In genomic region chr5:121389106-121389505, GRCm38 (mm10) we compare ENCODE assay signal across 16 mouse cellular contexts. TPM values are rescaled to one million over a fixed set of nuclear protein-coding genes. Genes with fewer than 3 reads are reported as not detected.
DNase-seq lines count a peak whose midpoint lies in the region; ATAC-seq lines count a peak whose summit lies in the region.
"Had no signal": no experiment of that assay in that cellular context is flagged by ENCODE, and none has a peak within 500 bp of the region (broad histone marks: within the 10 kb centered on the region; RNA-seq: fewer than 3 reads in every experiment).

No protein-coding gene starts in this region.

- H3K36me3 ChIP-seq in hindbrain, embryonic 13.5 days, result no peaks in the 10 kb centered on the region
- no peaks in the 10 kb centered on the region for H3K36me3 ChIP-seq in hindbrain, embryonic 16.5 days (ENCODE audit: control insufficient read depth, insufficient read depth, low read length)
- no peaks in the 10 kb centered on the region for H3K36me3 ChIP-seq in midbrain, embryonic 13.5 days
- no peaks in the 10 kb centered on the region for H3K36me3 ChIP-seq in midbrain, embryonic 16.5 days (ENCODE audit: control insufficient read depth, insufficient read depth, low read length)
- H3K36me3 ChIP-seq in macrophage (ENCODE audit: inconsistent target), result no peaks in the 10 kb centered on the region
- H3K36me3 ChIP-seq: G1E; heart, embryonic 13.5 days had no signal

- peak; percentile 24 to 43 for DNase-seq in cerebellum, postnatal 10 days
- DNase-seq in cerebellum, adult 11 months, result no peak
- DNase-seq in kidney, postnatal 36 days, result no peak
- DNase-seq: B cell, adult 2 months; cerebellum, adult 9-10 months; kidney, postnatal 4 days; liver; thymus, adult 2 months had no signal

- peaks cover 14% of the 10 kb centered on the region for H3K4me1 ChIP-seq in hindbrain, embryonic 13.5 days (replicated peaks)
- peaks cover 4% of the 10 kb centered on the region for H3K4me1 ChIP-seq in hindbrain, embryonic 16.5 days (ENCODE audit: control insufficient read depth, insufficient read depth, low read depth, low read length)
- H3K4me1 ChIP-seq in midbrain, embryonic 13.5 days (replicated peaks), result peaks cover 14% of the 10 kb centered on the region
- H3K4me1 ChIP-seq in midbrain, embryonic 16.5 days (ENCODE audit: control insufficient read depth, insufficient read depth, low read length), result peaks cover 8% of the 10 kb centered on the region

- H3K79me2 ChIP-seq in macrophage (ENCODE audit: inconsistent target), result peaks cover 10% of the 10 kb centered on the region

- no peak overlapping the region for H3K4me3 ChIP-seq in hindbrain, embryonic 13.5 days
- no peak overlapping the region for H3K4me3 ChIP-seq in hindbrain, embryonic 16.5 days (ENCODE audit: low read length)
- H3K4me3 ChIP-seq in midbrain, embryonic 13.5 days (replicated peaks), result no peak overlapping the region
- H3K4me3 ChIP-seq in midbrain, embryonic 16.5 days (ENCODE audit: low read depth, low read length), result no peak overlapping the region
- H3K4me3 ChIP-seq in macrophage (ENCODE audit: inconsistent target), result no peak overlapping the region
- H3K4me3 ChIP-seq: heart, embryonic 13.5 days had no signal

- H3K27ac ChIP-seq in hindbrain, embryonic 13.5 days, result no peak overlapping the region
- H3K27ac ChIP-seq in hindbrain, embryonic 16.5 days (ENCODE audit: low read depth, low read length), result no peak overlapping the region
- H3K27ac ChIP-seq in midbrain, embryonic 13.5 days, result peak overlapping the region; percentile 36; the same call in 1 of the 2 replicates
- H3K27ac ChIP-seq in midbrain, embryonic 16.5 days (ENCODE audit: low read length), result no peak overlapping the region
- peak overlapping the region; percentile 46 for H3K27ac ChIP-seq in macrophage
- H3K27ac ChIP-seq: heart, embryonic 13.5 days had no signal

- H3K9ac ChIP-seq in hindbrain, embryonic 13.5 days, result peak overlapping the region; percentile 35; the same call in 1 of the 2 replicates
- H3K9ac ChIP-seq in hindbrain, embryonic 16.5 days (ENCODE audit: low read depth, low read length), result no peak overlapping the region
- H3K9ac ChIP-seq in midbrain, embryonic 13.5 days (replicated peaks), result no peak overlapping the region
- no peak overlapping the region for H3K9ac ChIP-seq in midbrain, embryonic 16.5 days (ENCODE audit: low read depth, low read length)
- H3K9ac ChIP-seq: heart, embryonic 13.5 days had no signal

- 43% methylated on average over 7 of the region's 7 CpGs for WGBS in hindbrain, embryonic 13.5 days
- 46% methylated on average over 7 of the region's 7 CpGs for WGBS in hindbrain, embryonic 16.5 days
- WGBS in midbrain, embryonic 13.5 days, result 49% methylated on average over 7 of the region's 7 CpGs
- WGBS in midbrain, embryonic 16.5 days, result 35% methylated on average over 7 of the region's 7 CpGs
- 51% methylated on average over 7 of the region's 7 CpGs for WGBS in macrophage (ENCODE audit: missing documents)

- H3K27me3 ChIP-seq in hindbrain, embryonic 13.5 days, result no peaks in the 10 kb centered on the region
- no peaks in the 10 kb centered on the region for H3K27me3 ChIP-seq in hindbrain, embryonic 16.5 days (replicated peaks; ENCODE audit: control insufficient read depth, insufficient read depth, low read length)
- peaks cover 5% of the 10 kb centered on the region; the same call in 1 of the 2 replicates for H3K27me3 ChIP-seq in midbrain, embryonic 13.5 days
- no peaks in the 10 kb centered on the region for H3K27me3 ChIP-seq in midbrain, embryonic 16.5 days (ENCODE audit: control insufficient read depth, insufficient read depth, low read depth, low read length)
- H3K27me3 ChIP-seq: heart, embryonic 13.5 days had no signal

- no peak for ATAC-seq in hindbrain, embryonic 13.5 days (ENCODE audit: low FRiP score)
- no peak for ATAC-seq in hindbrain, embryonic 16.5 days
- no peak for ATAC-seq in midbrain, embryonic 13.5 days
- no peak for ATAC-seq in midbrain, embryonic 16.5 days
- ATAC-seq: intestine, embryonic 16.5 days had no signal

- H3K9me3 ChIP-seq in hindbrain, embryonic 13.5 days, result no peaks in the 10 kb centered on the region
- no peaks in the 10 kb centered on the region for H3K9me3 ChIP-seq in hindbrain, embryonic 16.5 days (ENCODE audit: control insufficient read depth, low read length)
- H3K9me3 ChIP-seq in midbrain, embryonic 13.5 days, result no peaks in the 10 kb centered on the region
- H3K9me3 ChIP-seq in midbrain, embryonic 16.5 days (replicated peaks; ENCODE audit: control insufficient read depth, low read length, poor library complexity, severe bottlenecking), result no peaks in the 10 kb centered on the region
- H3K9me3 ChIP-seq: G1E; heart, embryonic 13.5 days had no signal

- no peak overlapping the region for H3K4me2 ChIP-seq in hindbrain, embryonic 13.5 days
- no peak overlapping the region for H3K4me2 ChIP-seq in hindbrain, embryonic 16.5 days (ENCODE audit: low read length)
- no peak overlapping the region for H3K4me2 ChIP-seq in midbrain, embryonic 13.5 days (replicated peaks)
- H3K4me2 ChIP-seq in midbrain, embryonic 16.5 days (ENCODE audit: low read length), result no peak overlapping the region
- H3K4me2 ChIP-seq: heart, embryonic 13.5 days had no signal

RNA-seq across cellular contexts. Expression of gene Trafd1, which starts 3.7 kb away (rescaled TPM):
- polyA plus RNA-seq in hindbrain, embryonic 13.5 days (2015; fragmentation: Nextera tagmentation; extraction: Ambion mirVana), result 139 and 145 TPM in 2 replicates
- 112 and 124 TPM in 2 replicates for polyA plus RNA-seq in hindbrain, embryonic 16.5 days (2015; fragmentation: Nextera tagmentation; extraction: Ambion mirVana)
- 149 and 150 TPM in 2 replicates for polyA plus RNA-seq in midbrain, embryonic 13.5 days (2015; fragmentation: Nextera tagmentation; extraction: Ambion mirVana)
- 135 and 140 TPM in 2 replicates for polyA plus RNA-seq in midbrain, embryonic 16.5 days (2015; fragmentation: Nextera tagmentation; extraction: Ambion mirVana)
- 1,000 to 10,000 TPM in 14 of 26 experiments, 100 to 1,000 TPM in 12; 286 to 2,059 (median 1,214) TPM for total RNA-seq in macrophage (2018; cell fraction: chromatin; rRNA removed)
- total RNA-seq in macrophage (2018; cell fraction: cytosol; rRNA removed), result 100 to 1,000 TPM; 129 to 462 (median 246) TPM
- total RNA-seq in macrophage (2018; cell fraction: nucleus; rRNA removed), result 1,000 to 10,000 TPM in 9 of 26 experiments, 100 to 1,000 TPM in 17; 314 to 1,459 (median 713) TPM
- polyA plus RNA-seq in macrophage (2018), result 97.3 to 304 TPM (median 148 TPM) in 3 replicates

RNA-seq across cellular contexts. Expression of gene Naa25, which starts 8.6 kb away (rescaled TPM):
- polyA plus RNA-seq in hindbrain, embryonic 13.5 days (2015; fragmentation: Nextera tagmentation; extraction: Ambion mirVana), result 47.7 and 51.8 TPM in 2 replicates
- polyA plus RNA-seq in hindbrain, embryonic 16.5 days (2015; fragmentation: Nextera tagmentation; extraction: Ambion mirVana), result 58.5 and 59.4 TPM in 2 replicates
- 48.0 and 50.7 TPM in 2 replicates for polyA plus RNA-seq in midbrain, embryonic 13.5 days (2015; fragmentation: Nextera tagmentation; extraction: Ambion mirVana)
- 54.0 and 55.0 TPM in 2 replicates for polyA plus RNA-seq in midbrain, embryonic 16.5 days (2015; fragmentation: Nextera tagmentation; extraction: Ambion mirVana)
- total RNA-seq in macrophage (2018; cell fraction: chromatin; rRNA removed), result 100 to 1,000 TPM in 5 of 26 experiments, 10 to 100 TPM in 21; 14.6 to 150 (median 64.0) TPM
- total RNA-seq in macrophage (2018; cell fraction: cytosol; rRNA removed), result 10 to 100 TPM in 24 of 26 experiments, 1 to 10 TPM in 2; 9.0 to 45.8 (median 21.5) TPM
- total RNA-seq in macrophage (2018; cell fraction: nucleus; rRNA removed), result 100 to 1,000 TPM in 1 of 26 experiments, 10 to 100 TPM in 25; 12.1 to 113 (median 58.2) TPM
- polyA plus RNA-seq in macrophage (2018), result 15.3 to 23.7 TPM (median 17.0 TPM) in 3 replicates

Comparison
In these comparisons a context has a peak if more than half of its experiments do, and no peak if none do; other contexts are left out.
1. DNase-seq: peak in cerebellum, postnatal 10 days (2 of 2); none in cerebellum, adult 11 months (single experiment) and kidney, postnatal 36 days (0 of 2).
2. H3K27ac ChIP-seq: peak in midbrain, embryonic 13.5 days (single experiment) and macrophage (single experiment); none in hindbrain, embryonic 13.5 days (single experiment), hindbrain, embryonic 16.5 days (single experiment) and midbrain, embryonic 16.5 days (single experiment).